Mouse (Mus musculus): ENCODE measurements at regions not wholly inside any gene's neighbourhood (a gene's known extent, or its start where the extent isn't known, plus 50 kb on each side); places are given as distances from the start of the nearest gene placed in this dataset.

- peak; percentile 15 for DNase-seq
These were observed 183.1 kb upstream of the Usp25 start for GRCm38 (mm10) chr16:76830371-76830770.

- no peak for DNase-seq
These were observed 185.6 kb upstream of the Usp25 start for GRCm38 (mm10) chr16:76827674-76828441.

DNA sequence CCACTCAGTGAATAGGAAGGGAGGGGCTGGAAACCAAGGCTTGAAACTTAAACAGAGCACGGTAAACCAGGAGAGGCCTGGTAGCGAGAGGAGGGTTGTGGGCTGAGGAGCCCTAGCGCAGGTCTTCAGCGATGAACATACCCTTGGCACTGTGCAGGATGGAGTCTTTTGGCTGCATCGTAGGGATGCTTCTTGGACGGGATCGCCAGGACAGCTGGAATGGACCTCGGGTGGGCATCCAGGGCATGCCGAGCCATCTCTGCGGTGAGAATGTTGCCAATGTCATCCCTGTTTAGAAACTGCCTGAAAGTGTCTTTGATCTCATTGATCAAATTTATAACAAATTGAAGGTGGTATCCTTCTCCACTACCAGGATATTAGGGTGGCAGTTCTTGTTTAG, 192.2 kb upstream of the Usp25 start:
- DNase-seq, result no peak

- peak; percentile 12 for DNase-seq
These were observed 197.2 kb upstream of the Usp25 start for GRCm38 (mm10) chr16:76816056-76816885.

- DNase-seq, result peak; percentile 57
These were observed 209.8 kb upstream of the Usp25 start for GRCm38 (mm10) chr16:76803725-76804124.

DNA sequence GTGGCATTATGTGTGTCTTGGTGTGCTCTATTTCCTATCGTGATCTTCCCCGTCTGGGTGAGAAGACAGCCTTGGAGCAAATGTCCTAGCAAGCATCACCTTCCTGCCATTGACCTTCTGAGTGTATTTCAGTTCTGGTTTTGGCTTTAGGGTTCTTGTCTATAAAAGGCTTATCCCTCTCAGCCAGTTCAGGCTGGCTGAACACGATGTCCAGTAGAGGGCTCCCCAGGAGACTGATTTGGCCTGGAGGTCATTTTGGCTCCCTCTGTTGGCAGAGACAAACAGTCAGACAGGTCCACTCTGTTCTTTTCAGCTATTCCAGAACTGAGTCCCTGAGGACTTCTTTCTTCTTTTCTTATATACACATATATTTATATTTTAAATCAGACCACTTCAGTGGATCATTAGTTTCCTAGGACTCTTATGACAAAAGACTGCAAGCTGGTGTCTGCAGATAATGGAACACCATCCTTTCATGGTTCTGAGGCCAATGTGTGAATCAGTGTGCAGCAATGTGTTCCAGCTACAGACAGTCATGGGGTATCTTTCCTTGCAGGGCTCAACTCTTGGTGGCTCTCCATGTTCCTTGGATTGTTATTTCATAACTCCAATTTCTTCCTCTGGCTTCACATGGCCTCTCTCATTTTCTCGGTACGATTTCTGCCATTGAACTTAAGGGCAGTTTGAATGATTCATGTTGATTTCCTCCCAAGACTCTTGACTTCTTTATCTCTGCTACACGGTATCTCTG, 226.9 kb upstream of the Usp25 start:
- peak; percentile 77 for DNase-seq

DNA sequence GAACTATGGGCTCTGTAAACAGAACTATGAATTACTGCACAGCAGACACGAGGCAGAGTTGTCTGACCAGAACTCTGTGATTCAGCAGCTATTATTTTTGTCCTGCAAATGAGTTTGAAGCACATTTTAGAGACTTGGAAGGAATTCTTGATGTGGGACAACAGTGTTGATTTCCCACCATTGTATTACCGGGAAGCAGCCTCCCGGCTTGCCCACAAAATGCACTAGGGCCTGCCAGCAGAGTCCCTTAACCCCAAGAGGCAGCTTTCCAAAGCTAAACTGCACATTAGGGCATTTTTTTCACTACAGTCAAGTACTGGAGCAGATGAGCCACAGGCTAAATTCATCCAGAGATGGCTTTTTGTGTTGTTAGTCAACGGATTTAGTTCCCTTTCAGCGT, 230.8 kb upstream of the Usp25 start:
- peak; percentile 20 for DNase-seq

DNA sequence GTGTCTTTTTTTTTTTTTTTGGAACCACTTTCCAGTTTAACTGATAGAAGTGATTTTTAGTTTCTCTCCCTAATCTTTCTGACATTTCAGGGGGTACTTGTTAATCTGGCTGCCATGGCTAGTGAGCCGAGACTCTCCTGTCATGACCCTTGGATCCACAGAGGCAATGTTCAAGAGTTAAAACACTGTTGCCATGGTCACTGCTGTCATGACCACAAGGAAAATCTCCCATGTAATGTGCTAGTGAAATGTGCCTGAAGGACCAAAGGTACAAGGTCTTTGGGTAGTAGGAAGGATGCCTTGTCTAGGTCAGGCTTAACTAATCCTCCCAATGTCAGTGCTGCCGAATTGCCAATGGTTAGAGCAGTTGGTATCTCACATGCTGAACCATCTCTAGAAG, 237.7 kb upstream of the Usp25 start:
- peak; percentile 12 for DNase-seq

GRCm38 (mm10) chr16:76774032-76774431, 239.5 kb upstream of the Usp25 start:
- DNase-seq, result no peak

- DNase-seq, result no peak
These were observed 240.0 kb upstream of the Usp25 start for GRCm38 (mm10) chr16:76773466-76773865.

- DNase-seq, result peak; percentile 45
These were observed 244.9 kb upstream of the Usp25 start for GRCm38 (mm10) chr16:76768607-76769006.

GRCm38 (mm10) chr16:76766636-76767035, 246.9 kb upstream of the Usp25 start:
- peak; percentile 32 for DNase-seq

DNA sequence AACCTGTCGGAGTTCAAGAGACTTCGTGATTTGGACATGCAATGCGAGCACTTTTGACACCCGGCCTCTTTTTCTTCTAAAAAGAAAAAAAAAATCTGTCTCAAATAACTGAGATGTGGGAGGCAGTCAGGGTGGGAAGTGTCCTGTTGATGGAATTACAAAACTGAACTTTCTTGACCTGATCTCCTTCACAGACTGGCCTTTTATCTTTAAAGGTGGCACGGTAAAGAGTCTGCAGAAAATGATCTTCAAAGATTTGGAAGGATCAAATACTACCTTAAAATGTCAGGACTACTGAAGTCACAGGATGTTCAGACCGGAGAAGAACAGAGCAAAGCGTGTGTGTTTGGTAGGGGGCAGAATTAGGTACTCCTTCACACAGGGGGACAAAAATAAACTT, 248.0 kb upstream of the Usp25 start:
- peak; percentile 5 for DNase-seq

DNA sequence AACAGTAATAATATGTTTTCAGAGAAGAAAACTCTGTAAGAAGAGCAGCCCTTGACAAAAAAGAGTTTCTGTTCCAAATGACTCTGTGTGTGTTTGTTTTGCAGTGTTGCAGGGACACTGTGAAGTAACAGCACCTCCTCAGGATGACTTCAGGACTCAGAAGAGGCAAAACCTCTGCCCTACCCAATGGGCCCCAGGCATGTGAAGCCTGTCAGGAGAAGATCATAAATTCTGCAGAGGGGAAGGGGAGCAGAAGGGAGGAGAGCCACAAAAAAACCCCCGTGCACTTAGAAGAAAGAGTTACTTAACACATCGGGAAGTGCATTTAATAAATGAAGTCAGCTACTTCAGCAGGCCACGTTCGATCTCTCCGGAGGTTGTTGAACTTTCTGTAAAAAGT, 248.5 kb upstream of the Usp25 start:
- DNase-seq, result no peak

- peak; percentile 80 for DNase-seq
These were observed 250.8 kb upstream of the Usp25 start for GRCm38 (mm10) chr16:76762619-76763283.

GRCm38 (mm10) chr16:76761848-76762247, 251.7 kb upstream of the Usp25 start:
- DNase-seq, result no peak

- no peak for DNase-seq
These were observed 252.5 kb upstream of the Usp25 start for GRCm38 (mm10) chr16:76761004-76761403.

DNA sequence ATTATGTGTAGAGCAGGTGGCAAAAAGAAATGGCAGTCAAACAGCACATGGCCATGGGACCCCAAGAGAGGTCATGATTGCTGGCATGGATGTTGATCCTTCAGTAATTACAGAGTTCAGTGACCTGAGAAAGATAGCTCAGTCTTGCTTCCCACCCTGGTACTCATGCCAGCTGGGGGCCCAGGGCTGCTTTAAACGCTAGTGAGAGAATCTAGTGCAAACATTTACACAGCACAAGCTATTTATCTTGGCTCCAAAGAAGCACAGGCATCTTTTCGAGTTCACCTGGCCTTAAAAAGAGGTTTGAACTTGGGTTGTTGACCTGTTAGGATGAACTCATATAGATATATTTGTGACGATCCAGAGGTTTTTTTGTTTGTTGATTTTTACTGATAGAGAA, 258.6 kb upstream of the Usp25 start:
- DNase-seq, result no peak

DNA sequence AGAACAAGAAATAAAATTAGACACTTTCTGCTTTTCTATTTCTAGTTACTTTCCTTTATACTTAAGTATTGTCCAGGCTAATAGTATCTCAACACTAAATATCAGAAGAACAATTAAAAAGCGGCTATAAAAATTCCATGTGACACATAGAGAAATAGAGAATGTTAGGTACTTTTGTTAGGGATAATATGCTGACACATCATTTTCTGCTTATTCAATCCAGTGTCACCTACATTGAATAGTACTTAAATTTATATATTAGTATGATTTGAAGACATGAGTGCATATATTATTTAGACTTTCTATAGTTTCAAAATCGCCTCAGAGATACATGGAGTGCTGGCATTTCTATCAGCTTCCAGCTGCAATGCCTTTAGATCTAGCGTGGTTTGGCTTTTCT, 267.1 kb upstream of the Usp25 start:
- no peak for DNase-seq

GRCm38 (mm10) chr16:76741141-76741540, 272.4 kb upstream of the Usp25 start:
- DNase-seq, result peak; percentile 5

- DNase-seq, result no peak
These were observed 287.5 kb upstream of the Usp25 start for GRCm38 (mm10) chr16:76725991-76726390.

DNA sequence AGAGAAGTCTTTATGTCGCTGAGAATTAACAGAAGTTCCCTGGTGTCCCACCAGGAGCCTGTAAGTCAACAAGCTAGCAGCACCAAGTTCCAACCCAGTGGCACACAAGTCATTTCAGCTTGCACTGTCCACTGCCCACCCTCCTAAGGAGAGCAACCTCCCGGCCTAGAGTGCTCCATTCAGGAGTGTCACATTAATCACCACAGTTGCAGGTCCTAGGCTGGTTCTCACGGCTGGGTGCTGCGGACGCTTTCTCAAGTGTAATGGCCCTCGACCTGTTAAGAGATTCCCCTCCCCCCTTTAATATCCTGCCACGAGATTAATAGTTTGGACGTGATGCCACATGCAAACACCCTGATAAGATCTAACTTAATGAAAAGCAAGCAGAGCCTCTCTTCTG, 288.2 kb upstream of the Usp25 start:
- no peak for DNase-seq

GRCm38 (mm10) chr16:76718809-76719208, 294.7 kb upstream of the Usp25 start:
- DNase-seq, result no peak
